Mouse (Mus musculus) MEL (cell line): ENCODE results near the gene Lgi4.

ENCODE experiments used
- CHD2 ChIP-seq: IDR thresholded peaks from 2 replicates; pipeline ENCODE4 v1.6.1; 2011; ENCODE audit warnings: low read length, improper control_type of control experiment
- CTCF ChIP-seq, 3 experiments: IDR thresholded peaks in 2 of 3; conservative IDR thresholded peaks in 1 of 3; 2 replicates each; pipeline ENCODE4 v1.5.1; 2011 to 2012; ENCODE audit warnings: low read length in 3 of 3, low read depth in 2 of 3, mild to moderate bottlenecking in 2 of 3, improper control_type of control experiment in 1 of 3, inconsistent platforms in 1 of 3, mixed read lengths in 1 of 3, moderate library complexity in 1 of 3; ENCODE audit not compliant: control insufficient read depth in 1 of 3, insufficient read depth in 1 of 3, poor library complexity in 1 of 3, severe bottlenecking in 1 of 3
- E2F4 ChIP-seq: IDR thresholded peaks from 2 replicates; pipeline ENCODE4 v1.6.1; 2011; ENCODE audit warnings: low read depth, low read length, improper control_type of control experiment, borderline replicate concordance
- ELF1 ChIP-seq: IDR thresholded peaks from 2 replicates; pipeline ENCODE4 v1.6.1; 2014; ENCODE audit warnings: low read depth, mild to moderate bottlenecking, inconsistent platforms, low read length, improper control_type of control experiment, moderate library complexity
- EP300 ChIP-seq, 2 experiments: IDR thresholded peaks; 2 replicates each; pipeline ENCODE4 v1.6.1; 2011; ENCODE audit warnings: improper control_type of control experiment in 2 of 2, low read length in 2 of 2, low read depth in 1 of 2, mild to moderate bottlenecking in 1 of 2
- GATA1 ChIP-seq: IDR thresholded peaks from 2 replicates; pipeline ENCODE4 v1.6.1; 2011; ENCODE audit warnings: low read depth, low read length, improper control_type of control experiment
- KAT2A ChIP-seq: conservative IDR thresholded peaks from 2 replicates; pipeline ENCODE4 v1.6.1; 2012; ENCODE audit warnings: low read depth, low read length, improper control_type of control experiment, inconsistent platforms
- MEF2A ChIP-seq: IDR thresholded peaks from 2 replicates; pipeline ENCODE4 v1.6.1; 2014; ENCODE audit warnings: low read depth, mild to moderate bottlenecking, inconsistent platforms, low read length, improper control_type of control experiment; ENCODE audit not compliant: poor library complexity, insufficient replicate concordance, severe bottlenecking; ENCODE audit errors: extremely low read depth
- MYC ChIP-seq: IDR thresholded peaks from 2 replicates; pipeline ENCODE4 v1.6.1; 2011; ENCODE audit warnings: low read depth, mild to moderate bottlenecking, low read length, improper control_type of control experiment, moderate library complexity

GRCm38 (mm10) chr7:31037675-31038074 is 21.5 kb upstream of the Lgi4 start:
- TF ChIP-seq GATA1 (no peak), ELF1 (no peak), MEF2A (no peak), CTCF (IDR thresholded peaks at IDR 0.05 in 2 of 3, conservative IDR thresholded peaks at IDR 0.05 in 1 of 3; ENCODE audit: control insufficient read depth in 1 of 3, insufficient read depth in 1 of 3, low read depth in 2 of 3, low read length in 3 of 3, poor library complexity in 1 of 3, severe bottlenecking in 1 of 3) (no peak), MYC (no peak), EP300 (IDR thresholded peaks at IDR 0.05; ENCODE audit: low read depth in 1 of 2, low read length in 2 of 2) (no peak), E2F4 (no peak), CHD2 (no peak), KAT2A (no peak)
